Mouse (Mus musculus): Measurements from ENCODE around the gene Wbp1.

Gene Wbp1

DNA sequence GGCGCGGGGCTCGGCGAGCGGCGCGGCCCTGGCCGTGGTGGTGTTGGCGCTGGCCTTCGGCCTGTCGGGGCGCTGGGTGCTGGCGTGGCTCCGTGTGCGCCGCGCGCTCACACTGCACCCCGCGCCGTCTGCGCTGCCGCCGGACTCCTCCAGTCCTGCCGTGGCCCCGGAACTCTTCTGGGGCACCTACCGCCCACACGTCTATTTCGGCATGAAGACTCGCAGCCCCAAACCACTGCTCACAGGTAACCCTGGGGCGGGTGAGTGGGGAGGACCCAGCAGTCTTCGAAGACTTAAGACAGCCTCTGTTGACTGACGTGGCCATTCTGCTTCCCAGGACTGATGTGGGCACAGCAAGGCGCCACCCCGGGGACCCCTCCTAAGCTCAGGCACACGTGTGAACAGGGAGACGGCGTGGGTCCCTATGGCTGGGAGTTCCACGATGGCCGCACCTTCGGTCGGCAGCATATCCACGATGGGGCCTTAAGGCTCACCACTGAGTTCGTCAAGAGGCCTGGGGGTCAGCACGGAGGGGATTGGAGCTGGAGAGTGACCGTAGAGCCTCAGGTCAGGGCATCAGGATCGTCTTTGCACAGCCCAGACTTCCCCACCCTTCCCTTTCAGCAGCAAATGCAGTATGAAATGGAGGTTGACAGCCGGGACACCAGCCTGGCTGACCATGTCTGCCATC, 5.5 kb downstream of the Wbp1 start:
- DNase-seq: no peak

DNA sequence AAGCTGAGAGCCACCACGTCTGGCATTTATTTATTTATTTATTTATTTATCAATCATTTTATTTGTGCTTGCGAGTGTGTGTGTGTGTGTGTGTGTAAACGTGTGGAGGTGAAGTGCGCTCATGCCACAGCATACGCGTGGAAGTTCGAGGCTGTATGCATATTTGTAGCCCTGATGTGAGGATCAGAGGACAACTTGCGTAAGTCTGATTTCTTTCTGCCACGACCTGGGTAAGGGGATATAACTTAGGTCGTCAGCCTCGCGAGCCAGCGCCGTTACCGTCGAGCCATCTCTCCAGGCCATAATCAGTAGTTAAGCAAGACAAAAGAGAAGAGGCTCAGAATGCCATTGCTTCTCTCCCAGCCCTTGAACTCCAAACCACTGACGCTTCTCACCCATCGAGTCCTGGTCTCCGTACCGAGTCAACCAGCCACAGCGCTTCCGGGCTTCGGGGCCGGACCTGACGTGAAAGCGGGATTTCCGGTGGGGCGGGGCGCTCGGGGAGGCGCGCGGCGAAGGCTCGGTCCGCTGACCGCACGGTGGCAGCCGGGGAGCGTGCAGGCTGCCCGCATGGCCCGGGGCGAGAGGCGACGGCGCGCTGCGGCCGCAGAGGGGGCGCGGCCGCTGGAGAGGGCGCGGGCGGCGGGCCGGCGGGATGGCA, 6.2 kb downstream of the Wbp1 start, which contains the start of gene Mogs:
Gene Mogs, plus strand, starts transcription at position 486 of the 661 bp plus-strand sequence.
- peak; percentile 97 for DNase-seq

DNA sequence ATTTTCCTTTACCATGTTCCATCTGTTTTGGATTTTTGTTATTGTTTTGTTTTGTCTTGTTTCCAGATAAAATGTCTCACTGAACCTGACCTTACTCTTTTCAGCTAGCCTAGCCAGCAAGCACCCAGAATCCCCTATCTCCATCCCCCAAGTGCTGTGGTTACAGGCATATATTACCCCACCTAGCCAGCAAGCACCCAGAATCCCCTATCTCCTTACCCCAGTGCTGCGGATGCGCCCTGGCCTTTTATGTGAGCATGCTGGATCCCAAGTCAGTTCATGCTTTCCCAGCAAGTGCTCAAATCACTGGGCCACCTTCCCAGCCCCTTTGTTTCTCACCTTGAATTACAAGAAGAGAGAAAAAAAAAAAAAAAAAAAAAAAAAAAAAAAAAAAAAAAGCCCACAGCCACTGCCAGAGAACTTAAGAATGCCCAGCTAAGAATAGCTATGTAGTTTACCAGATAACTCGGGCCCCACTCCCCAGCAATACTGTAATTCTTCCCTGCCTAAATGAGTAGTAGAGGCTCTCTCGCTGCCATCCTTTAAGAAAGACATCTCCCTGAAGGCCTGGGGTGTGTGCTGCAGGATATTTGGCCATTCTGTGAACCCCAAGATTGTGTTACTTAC, 9.7 kb downstream of the Wbp1 start:
- DNase-seq: no peak

GRCm38 (mm10) chr6:83108762-83109668, 12.3 kb downstream of the Wbp1 start, which contains the start of gene Mrpl53:
Gene Mrpl53 (plus strand): TSS chr6:83109040.
- DNase-seq: peak; percentile 87

- peak; percentile 88 for DNase-seq
Observed at GRCm38 (mm10) chr6:83107566-83108400, 13.6 kb downstream of the Wbp1 start.

DNA sequence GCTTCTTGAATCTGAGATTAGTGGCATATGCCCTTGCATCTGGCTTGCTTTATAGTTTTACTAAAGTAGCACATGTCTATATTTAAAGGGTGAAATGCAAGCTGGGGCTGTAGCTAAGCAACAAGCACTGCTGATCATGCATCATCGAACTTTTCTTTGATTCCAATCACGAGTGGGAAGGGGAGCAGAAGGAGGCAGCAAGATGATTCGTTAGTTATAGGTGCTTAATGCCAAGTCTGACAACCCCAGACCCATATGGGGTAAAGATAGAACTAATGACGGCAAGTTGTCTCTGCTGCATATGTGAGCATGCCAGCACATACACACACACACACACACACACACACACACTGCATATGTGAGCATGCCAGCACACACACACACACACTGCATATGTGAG, 17.2 kb downstream of the Wbp1 start:
- DNase-seq: no peak

DNA sequence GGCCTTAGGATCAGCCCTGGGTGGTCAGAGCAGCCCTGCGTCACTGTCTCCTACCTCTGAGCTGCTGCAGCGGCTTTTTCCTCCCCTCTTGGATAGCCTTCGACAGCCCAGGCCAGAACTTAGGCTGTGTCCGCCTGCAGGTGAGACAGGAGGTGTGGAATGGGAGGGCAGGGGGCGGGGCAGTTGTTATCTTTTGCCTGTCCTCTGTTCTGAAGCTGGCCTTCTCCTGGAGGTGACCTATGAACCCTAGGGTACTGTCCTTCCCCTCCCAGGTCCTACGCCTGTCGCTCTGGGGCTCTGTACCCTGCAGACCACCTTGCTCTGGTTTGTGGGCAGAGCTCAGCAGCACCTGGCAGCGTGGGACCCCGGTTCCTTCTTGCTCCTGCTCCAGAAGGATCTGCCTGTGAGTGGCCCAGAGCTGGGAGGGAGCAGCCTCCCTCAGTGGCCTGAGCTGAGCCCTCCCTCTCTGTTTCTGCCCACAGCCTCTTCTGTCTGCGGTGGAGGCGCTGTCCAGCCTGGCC, 18.2 kb downstream of the Wbp1 start:
- no peak for DNase-seq

DNA sequence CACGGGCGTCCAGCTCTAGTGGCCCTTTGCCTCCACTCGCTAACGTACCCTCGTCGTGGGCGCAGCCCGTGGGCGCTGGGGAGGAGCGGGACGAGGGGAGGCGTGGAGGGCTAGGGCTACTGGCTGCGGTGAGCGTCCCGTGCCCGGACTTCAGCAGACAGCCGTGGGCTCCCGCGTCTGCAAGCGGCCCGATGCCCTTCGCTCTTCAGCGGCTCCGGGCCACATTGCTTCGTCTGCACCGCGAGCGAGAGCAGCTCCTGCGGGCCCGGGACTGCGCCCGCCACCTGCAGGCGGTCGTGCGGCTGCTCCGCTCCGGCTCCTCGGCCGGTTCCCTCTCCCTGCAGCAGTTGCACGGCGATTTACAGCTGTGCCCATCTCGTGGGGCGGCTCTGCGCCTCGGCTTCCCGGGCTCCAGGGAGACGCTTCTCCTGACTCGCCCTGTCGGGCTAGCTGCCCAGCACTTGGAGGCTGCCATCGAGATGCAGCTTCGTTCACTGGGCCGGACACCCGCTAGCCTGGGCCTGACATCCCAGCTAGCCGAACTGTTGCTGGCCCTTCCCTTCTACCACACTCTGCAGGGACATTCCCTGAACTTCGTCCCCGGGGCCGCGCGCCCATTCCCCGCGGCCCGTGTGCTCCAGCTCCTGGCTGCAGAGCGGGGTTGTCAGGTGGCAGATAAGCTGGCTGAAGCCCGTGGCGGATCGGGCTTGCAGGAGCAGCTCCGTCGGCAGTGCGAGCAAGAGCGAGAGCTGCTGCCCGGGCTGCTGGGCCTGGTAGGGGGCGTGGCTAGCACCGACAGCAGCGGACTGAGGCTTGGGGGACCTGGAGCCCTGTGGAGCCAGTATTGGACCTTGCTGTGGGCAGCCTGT, 19.4 kb downstream of the Wbp1 start:
- peak; percentile 72 for DNase-seq

DNA sequence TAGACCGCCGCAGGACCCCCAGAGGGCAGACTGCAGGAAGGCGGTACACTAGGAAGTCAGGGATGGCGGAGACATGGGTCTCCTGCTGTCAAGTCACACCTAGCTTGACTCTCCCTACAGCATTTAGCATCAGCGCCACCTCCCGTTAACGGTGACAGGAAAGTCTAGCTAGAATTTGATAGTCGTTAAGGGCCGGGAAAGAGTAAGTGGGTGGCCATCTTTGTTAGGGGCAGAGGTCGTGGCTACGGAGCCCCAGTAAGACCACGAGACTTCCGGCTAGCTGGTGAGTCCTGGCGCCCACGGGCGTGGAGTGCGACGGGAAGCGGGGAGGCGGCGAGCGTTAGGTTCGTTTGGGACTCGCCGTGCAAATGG, 20.1 kb downstream of the Wbp1 start, which contains the start of the genes Ccdc142 and Gm42688:
Gene Ccdc142, plus strand, starts transcription at position 286 of the 372 bp plus-strand sequence.
Gene Gm42688, plus strand, starts transcription at position 302 of the 372 bp plus-strand sequence.
- DNase-seq: peak; percentile 95

- DNase-seq: no peak
Observed at GRCm38 (mm10) chr6:83098411-83098810, 22.9 kb downstream of the Wbp1 start.

- no peak for DNase-seq
Observed at GRCm38 (mm10) chr6:83095968-83096367, 25.4 kb downstream of the Wbp1 start.

DNA sequence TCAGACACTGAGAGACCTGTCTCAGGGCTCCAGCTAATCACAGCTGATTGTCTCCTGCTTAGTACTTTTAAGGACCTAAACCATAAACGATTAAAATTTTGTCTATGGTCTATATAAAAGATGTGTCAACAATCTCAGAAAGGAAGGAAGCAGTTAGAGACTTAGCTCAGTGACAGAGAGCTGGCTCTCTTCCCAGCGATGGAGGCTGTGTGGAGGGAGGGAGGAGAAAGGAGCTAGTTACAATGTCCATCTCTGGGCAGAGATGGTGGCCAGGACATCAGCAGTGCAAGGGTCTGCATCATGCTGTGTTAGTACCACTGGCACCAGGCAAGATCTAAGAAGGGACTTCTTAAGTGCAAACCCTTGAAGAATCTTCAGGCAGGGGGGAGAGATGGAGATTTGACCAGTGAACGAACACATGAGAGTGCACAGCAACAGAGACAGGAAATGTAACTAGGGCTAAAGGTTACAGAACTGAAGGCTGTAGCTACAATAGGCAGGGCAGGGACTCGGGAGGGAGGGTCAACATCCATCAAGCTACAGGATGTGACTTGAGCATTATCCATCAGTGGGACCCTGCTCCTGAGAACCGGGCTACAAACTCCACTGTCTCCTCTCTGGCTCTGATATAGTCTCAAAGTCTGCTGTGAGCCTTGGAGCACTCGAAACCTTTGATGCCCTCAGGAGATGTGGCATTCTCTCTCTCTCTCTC, 28.8 kb downstream of the Wbp1 start:
- peak; percentile 64 for DNase-seq

- DNase-seq: no peak
Observed at GRCm38 (mm10) chr6:83087926-83088260, 33.5 kb downstream of the Wbp1 start.

GRCm38 (mm10) chr6:83087205-83087925, 34.0 kb downstream of the Wbp1 start:
- DNase-seq: peak; percentile 41

GRCm38 (mm10) chr6:83086121-83087035, 35.0 kb downstream of the Wbp1 start, which contains the start of gene Lbx2:
Gene Lbx2 (plus strand): TSS chr6:83086367.
- DNase-seq: no peak

- DNase-seq: no peak
Observed at GRCm38 (mm10) chr6:83084477-83084876, 36.9 kb downstream of the Wbp1 start.

GRCm38 (mm10) chr6:83083497-83083896, 37.9 kb downstream of the Wbp1 start:
- no peak for DNase-seq

DNA sequence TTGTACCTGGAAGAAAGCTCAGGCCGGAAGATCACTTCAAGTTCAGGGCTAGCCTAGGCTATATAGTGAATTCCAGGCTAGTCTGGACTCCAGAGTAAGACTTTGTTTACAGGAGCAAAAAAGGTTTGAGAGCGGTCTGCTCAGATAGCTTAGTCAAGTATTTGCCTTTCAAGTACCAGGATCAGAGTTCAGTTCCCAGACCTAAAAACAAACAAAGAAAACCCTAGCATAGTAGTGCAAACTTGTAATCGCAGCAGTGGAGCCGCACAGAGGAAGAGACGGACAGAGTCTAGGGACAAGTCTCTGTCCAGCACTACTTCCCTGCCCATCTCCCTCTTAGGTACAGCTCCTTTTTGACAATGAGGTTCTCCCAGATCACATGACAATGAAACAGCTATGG, 41.1 kb downstream of the Wbp1 start:
- DNase-seq: no peak
